Mouse (Mus musculus) thymus, adult 2 months (tissue): ENCODE measurements around the gene Ccdc148. TPM values are rescaled to one million over a fixed set of nuclear protein-coding genes. Genes with fewer than 3 reads are reported as not detected.

Experiments used
- DNase-seq: peaks from one replicate; pipeline ENCODE4 v3.0.0; 2021
- H3K27ac ChIP-seq: fragments of 200-500 bp; 2 replicates; pipeline ENCODE4 v1.5.1; 2012; ENCODE audit warnings: low read length, control low read depth; ENCODE audit not compliant: control insufficient read depth, insufficient read depth
- H3K27me3 ChIP-seq: fragments of 200-500 bp; 2 replicates; pipeline ENCODE4 v1.6.1; 2012; ENCODE audit warnings: mild to moderate bottlenecking, low read length, moderate library complexity, mixed read lengths; ENCODE audit not compliant: control insufficient read depth, insufficient read depth
- H3K36me3 ChIP-seq: fragments of 200-500 bp; 2 replicates; pipeline ENCODE4 v1.6.1; 2012; ENCODE audit warnings: mild to moderate bottlenecking, low read length, moderate library complexity; ENCODE audit not compliant: control insufficient read depth, insufficient read depth
- H3K4me1 ChIP-seq: fragments of 200-500 bp; replicated peaks from 2 replicates; pipeline ENCODE4 v1.6.1; 2012; ENCODE audit warnings: low read length; ENCODE audit not compliant: control insufficient read depth, insufficient read depth
- H3K4me3 ChIP-seq: fragments of 200-500 bp; 2 replicates; pipeline ENCODE4 v1.5.1; 2012; ENCODE audit warnings: mild to moderate bottlenecking, low read length, control low read depth, moderate library complexity; ENCODE audit not compliant: control insufficient read depth, insufficient read depth
- CTCF ChIP-seq: fragments of 200-500 bp; IDR thresholded peaks from 2 replicates; pipeline ENCODE4 v1.5.1; 2012; ENCODE audit warnings: mild to moderate bottlenecking, control low read depth, low read length, moderate library complexity, borderline replicate concordance; ENCODE audit not compliant: control insufficient read depth, poor library complexity, insufficient read depth; ENCODE audit errors: extremely low read depth
- POLR2A ChIP-seq: fragments of 200-500 bp; IDR thresholded peaks from 2 replicates; pipeline ENCODE4 v1.6.1; 2012; ENCODE audit warnings: mild to moderate bottlenecking, low read length, control low read depth, moderate library complexity; ENCODE audit not compliant: control insufficient read depth, poor library complexity, insufficient read depth; ENCODE audit errors: extremely low read depth
- WGBS: fragments of 180-500 bp; shearing (Covaris S2); methylation state at CpG from one replicate; pipeline ENCODE4 v1.1.7; 2018; 5-methylcytosine and 5-hydroxymethylcytosine counted together
- polyA plus RNA-seq: library from polyadenylated mRNA; depleted of rRNA; stranded (reverse); fragments of >200 nt; gene quantifications from 2 replicates; pipeline ENCODE4 v1.2.3, GENCODE M21; 2012

Gene Ccdc148
- polyA plus RNA-seq, 1 experiment, result 0.36 TPM

DNA sequence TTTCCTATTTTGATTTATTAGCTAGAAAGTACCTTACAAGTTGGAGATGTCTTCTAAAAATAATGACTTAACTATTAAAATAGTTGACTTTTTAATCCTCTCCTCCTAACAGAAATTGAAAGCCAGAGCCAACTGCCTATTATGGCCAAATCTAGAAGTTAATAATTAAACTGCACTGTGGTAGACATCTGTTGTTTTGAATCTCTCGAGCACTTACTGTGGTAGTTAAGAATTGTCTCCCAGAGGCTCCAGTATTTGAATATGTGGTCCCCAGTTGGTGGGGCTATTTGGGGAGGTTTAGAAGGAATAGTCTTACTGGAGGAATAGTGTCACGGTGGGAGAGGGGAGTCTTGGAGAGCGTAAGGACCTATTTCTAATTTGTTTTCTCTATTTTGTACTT is 319.5 kb downstream of the Ccdc148 start:
- Histone ChIP-seq H3K27ac (no peak overlapping the region), H3K36me3 (no peaks in the 10 kb centered on the region), H3K4me3 (no peak overlapping the region), H3K27me3 (no peaks in the 10 kb centered on the region), H3K4me1 (peaks cover 2% of the 10 kb centered on the region; the same call in 1 of the 2 replicates)
- TF ChIP-seq CTCF (no peak), POLR2A (no peak)
- 96% methylated on average over 3 of the region's 3 CpGs for WGBS
- no peak for DNase-seq

- 96% methylated on average over 20 of the region's 20 CpGs for WGBS
- H3K27me3 ChIP-seq, result no peaks in the 10 kb centered on the region
- DNase-seq, result no peak
- no peaks in the 10 kb centered on the region for H3K36me3 ChIP-seq
- TF ChIP-seq POLR2A, result no peak
- no peak for TF ChIP-seq CTCF
- H3K4me1 ChIP-seq, result no peaks in the 10 kb centered on the region
- no peak overlapping the region for H3K4me3 ChIP-seq
- no peak overlapping the region for H3K27ac ChIP-seq
Observed at GRCm38 (mm10) chr2:58832253-58832980, 328.1 kb downstream of the Ccdc148 start.

DNA sequence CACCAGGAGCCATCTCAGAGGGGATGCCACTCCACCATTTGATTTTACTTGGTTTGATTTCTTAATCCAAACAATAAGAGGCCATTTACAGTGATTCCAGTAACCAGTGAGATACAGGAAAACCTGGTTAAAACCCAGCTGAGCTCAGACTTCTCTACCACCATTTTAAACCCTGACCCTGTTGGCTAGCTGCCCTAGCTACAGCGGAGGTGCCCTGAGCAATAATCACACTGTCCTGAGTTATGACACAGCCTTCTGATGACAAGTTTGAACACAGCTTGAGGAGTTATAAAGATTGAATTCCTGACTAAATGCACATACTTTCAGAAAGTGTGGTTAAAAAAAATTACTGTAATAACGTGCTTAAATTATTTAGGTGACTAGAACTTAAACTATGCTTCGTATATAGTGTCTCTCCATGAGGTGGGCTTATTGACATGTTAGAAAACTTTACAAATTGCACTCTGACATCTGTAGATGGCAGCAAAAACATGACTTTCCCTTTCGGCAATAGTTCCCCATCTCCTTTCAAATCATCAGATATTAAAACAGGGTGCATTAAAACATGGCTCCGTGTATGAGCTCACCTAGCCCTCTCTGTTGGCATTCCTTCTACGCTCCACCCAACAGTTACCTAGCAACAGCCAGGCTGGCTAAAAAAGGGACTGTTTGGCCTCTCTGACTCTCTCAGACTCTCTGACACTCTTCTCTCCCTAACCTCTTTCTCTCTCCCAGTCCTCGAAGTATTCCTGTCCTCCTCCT is 330.3 kb downstream of the Ccdc148 start:
- Histone ChIP-seq H3K27me3 (no peaks in the 10 kb centered on the region), H3K36me3 (no peaks in the 10 kb centered on the region), H3K4me1 (no peaks in the 10 kb centered on the region), H3K4me3 (no peak overlapping the region), H3K27ac (no peak overlapping the region)
- no peak for TF ChIP-seq POLR2A
- TF ChIP-seq CTCF, result no peak
- no peak for DNase-seq
- 62% methylated on average over 7 of the region's 7 CpGs for WGBS

- Histone ChIP-seq H3K27me3 (no peaks in the 10 kb centered on the region), H3K27ac (no peak overlapping the region), H3K4me3 (no peak overlapping the region), H3K4me1 (no peaks in the 10 kb centered on the region), H3K36me3 (no peaks in the 10 kb centered on the region)
- DNase-seq, result no peak
- TF ChIP-seq POLR2A (no peak), CTCF (no peak)
- 77% methylated on average over 3 of the region's 3 CpGs for WGBS
Observed at GRCm38 (mm10) chr2:58828910-58829600, 331.4 kb downstream of the Ccdc148 start.

GRCm38 (mm10) chr2:58812941-58813340 is 347.5 kb downstream of the Ccdc148 start:
- DNase-seq, result no peak
- H3K27ac ChIP-seq, result no peak overlapping the region
- no peaks in the 10 kb centered on the region for H3K27me3 ChIP-seq
- no peak overlapping the region for H3K4me3 ChIP-seq
- WGBS, result 73% methylated on average over 2 of the region's 2 CpGs
- H3K36me3 ChIP-seq, result no peaks in the 10 kb centered on the region
- TF ChIP-seq CTCF (no peak), POLR2A (no peak)
- H3K4me1 ChIP-seq, result no peaks in the 10 kb centered on the region

GRCm38 (mm10) chr2:58799623-58800022 is 360.9 kb downstream of the Ccdc148 start:
- H3K27ac ChIP-seq, result no peak overlapping the region
- no peaks in the 10 kb centered on the region for H3K4me1 ChIP-seq
- no peaks in the 10 kb centered on the region for H3K36me3 ChIP-seq
- DNase-seq, result no peak
- TF ChIP-seq CTCF (no peak), POLR2A (no peak)
- no peaks in the 10 kb centered on the region for H3K27me3 ChIP-seq
- WGBS, result 78% methylated on average over 5 of the region's 5 CpGs
- H3K4me3 ChIP-seq, result no peak overlapping the region
